Mouse (Mus musculus) large intestine, adult 2 months (tissue): ENCODE measurements around the gene Frs2. TPM values are rescaled to one million over a fixed set of nuclear protein-coding genes. Genes with fewer than 3 reads are reported as not detected.
"Not testable (repeated sequence)": the region's sequence is repeated elsewhere in the genome, so short reads cannot be mapped to it uniquely, and the experiment has no call there.

Experiments used
- DNase-seq: peaks from one replicate; pipeline ENCODE4 v3.0.0-alpha.2; 2012; ENCODE audit warnings: low read depth, low spot score
- WGBS: fragments of 180-500 bp; shearing (Covaris S2); methylation state at CpG from one replicate; pipeline ENCODE4 v1.1.7; 2018; 5-methylcytosine and 5-hydroxymethylcytosine counted together
- polyA plus RNA-seq: library from polyadenylated mRNA; depleted of rRNA; stranded (reverse); fragments of >200 nt; gene quantifications from 2 replicates; pipeline ENCODE4 v1.2.3, GENCODE M21; 2012

Frs2 gene
- polyA plus RNA-seq, 1 experiment = 5.8 TPM

GRCm38 (mm10) chr10:117147463-117148360 is 622 bp downstream of the Frs2 start:
- under 1% methylated on average over 70 of the region's 72 CpGs for WGBS
- DNase-seq = no peak

- WGBS = 44% methylated on average over 9 of the region's 9 CpGs
- DNase-seq = no peak
Measured at GRCm38 (mm10) chr10:117146421-117146820, 1.9 kb downstream of the Frs2 start.

GRCm38 (mm10) chr10:117145546-117146265 is 2.6 kb downstream of the Frs2 start:
- DNase-seq = no peak
- 36% methylated on average over 8 of the region's 8 CpGs for WGBS

GRCm38 (mm10) chr10:117144628-117145027 is 3.7 kb downstream of the Frs2 start:
- DNase-seq = no peak
- WGBS = 41% methylated on average over 6 of the region's 6 CpGs

- 68% methylated on average over 4 of the region's 4 CpGs for WGBS
- no peak for DNase-seq
Measured at GRCm38 (mm10) chr10:117144071-117144470, 4.3 kb downstream of the Frs2 start.

- no peak for DNase-seq
- WGBS = 86% methylated on average over 2 of the region's 2 CpGs
Measured at GRCm38 (mm10) chr10:117143311-117143710, 5.0 kb downstream of the Frs2 start.

GRCm38 (mm10) chr10:117141939-117142552 is 6.3 kb downstream of the Frs2 start:
- DNase-seq = no peak
- 71% methylated on average over 7 of the region's 7 CpGs for WGBS

GRCm38 (mm10) chr10:117131506-117131905 is 16.8 kb downstream of the Frs2 start:
- 89% methylated on average over 5 of the region's 5 CpGs for WGBS
- not testable (repeated sequence) for DNase-seq

- 26% methylated on average over 6 of the region's 6 CpGs for WGBS
- DNase-seq = no peak
Measured at GRCm38 (mm10) chr10:117130037-117130436, 18.3 kb downstream of the Frs2 start.

- WGBS = 95% methylated on average over 2 of the region's 2 CpGs
- DNase-seq = no peak
Measured at GRCm38 (mm10) chr10:117128693-117129092, 19.6 kb downstream of the Frs2 start.

GRCm38 (mm10) chr10:117127480-117127879 is 20.9 kb downstream of the Frs2 start:
- WGBS = 22% methylated on average over 2 of the region's 2 CpGs
- no peak for DNase-seq

- DNase-seq = no peak
- WGBS = 85% methylated on average over 1 of the region's 1 CpGs
Measured at GRCm38 (mm10) chr10:117126719-117127118, 21.6 kb downstream of the Frs2 start.

GRCm38 (mm10) chr10:117126233-117126632 is 22.1 kb downstream of the Frs2 start:
- WGBS = 58% methylated on average over 4 of the region's 4 CpGs
- no peak for DNase-seq

GRCm38 (mm10) chr10:117121448-117121847 is 26.9 kb downstream of the Frs2 start:
- WGBS = 53% methylated on average over 3 of the region's 3 CpGs
- no peak for DNase-seq

GRCm38 (mm10) chr10:117120051-117120666 is 28.2 kb downstream of the Frs2 start:
- 91% methylated on average over 7 of the region's 7 CpGs for WGBS
- no peak for DNase-seq

GRCm38 (mm10) chr10:117119531-117119930 is 28.8 kb downstream of the Frs2 start:
- DNase-seq = no peak
- 70% methylated on average over 11 of the region's 11 CpGs for WGBS

- WGBS = 66% methylated on average over 7 of the region's 7 CpGs
- no peak for DNase-seq
Measured at GRCm38 (mm10) chr10:117118421-117118831, 29.9 kb downstream of the Frs2 start.

- WGBS = 65% methylated on average over 3 of the region's 3 CpGs
Measured at GRCm38 (mm10) chr10:117115652-117116051, 32.7 kb downstream of the Frs2 start.

GRCm38 (mm10) chr10:117112545-117112944 is 35.8 kb downstream of the Frs2 start:
- DNase-seq = no peak
- WGBS = 55% methylated on average over 2 of the region's 2 CpGs

More at GRCm38 (mm10) chr10:117115652-117116051, 32.7 kb downstream of the Frs2 start:
- DNase-seq = no peak

- WGBS = 64% methylated on average over 7 of the region's 7 CpGs
Measured at GRCm38 (mm10) chr10:117111455-117111854, 36.9 kb downstream of the Frs2 start.

More at GRCm38 (mm10) chr10:117111455-117111854, 36.9 kb downstream of the Frs2 start:
- DNase-seq = no peak
